In genomic region chr5:14391793-14392192, GRCm38 (mm10) we compare ENCODE assay signal across 22 mouse cellular contexts.
"Had no signal": no experiment of that assay in that cellular context is flagged by ENCODE, and none has a peak within 500 bp of the region (broad histone marks: within the 10 kb centered on the region; RNA-seq: fewer than 3 reads in every experiment).

No protein-coding gene starts in this region.

- H3K9ac ChIP-seq: kidney, embryonic 15.5 days; limb, embryonic 13.5 days; liver, embryonic 12.5 days; liver, embryonic 15.5 days; lung, embryonic 14.5 days; midbrain, embryonic 12.5 days; neural tube, embryonic 13.5 days had no signal

- H3K4me3 ChIP-seq: kidney, embryonic 15.5 days; limb, embryonic 10.5 days; limb, embryonic 13.5 days; liver, embryonic 12.5 days; liver, embryonic 15.5 days; midbrain, embryonic 12.5 days; myocyte; neural tube, embryonic 13.5 days had no signal

- ATAC-seq: intestine, postnatal 0 days; liver, embryonic 12.5 days; midbrain, embryonic 16.5 days had no signal

- H3K4me1 ChIP-seq: kidney, embryonic 15.5 days; limb, embryonic 10.5 days; limb, embryonic 13.5 days; liver, embryonic 12.5 days; liver, embryonic 15.5 days; midbrain, embryonic 12.5 days; neural tube, embryonic 13.5 days had no signal

- H3K9me3 ChIP-seq: kidney, embryonic 15.5 days; limb, embryonic 10.5 days; limb, embryonic 13.5 days; liver, embryonic 12.5 days; liver, embryonic 15.5 days; midbrain, embryonic 12.5 days; neural tube, embryonic 13.5 days had no signal

- H3K36me3 ChIP-seq: kidney, embryonic 15.5 days; limb, embryonic 10.5 days; limb, embryonic 13.5 days; liver, embryonic 12.5 days; liver, embryonic 15.5 days; midbrain, embryonic 12.5 days; neural tube, embryonic 13.5 days had no signal

- DNase-seq: kidney, adult 8-10 months; kidney, postnatal 10 days; kidney, postnatal 36 days; layer of hippocampus, postnatal 36 days; liver; lung, embryonic 14.5 days; lung, postnatal 14 days; retina, postnatal 1 day; right cerebral cortex, postnatal 25 days; thymus, adult 2 months; thymus, postnatal 14 days; thymus, postnatal 4 days had no signal

- H3K27ac ChIP-seq: kidney, embryonic 15.5 days; limb, embryonic 10.5 days; limb, embryonic 13.5 days; liver, embryonic 12.5 days; liver, embryonic 15.5 days; midbrain, embryonic 12.5 days; neural tube, embryonic 13.5 days had no signal

- H3K27me3 ChIP-seq: kidney, embryonic 15.5 days; limb, embryonic 13.5 days; liver, embryonic 12.5 days; liver, embryonic 15.5 days; midbrain, embryonic 12.5 days; neural tube, embryonic 13.5 days had no signal

- H3K4me2 ChIP-seq: kidney, embryonic 15.5 days; limb, embryonic 13.5 days; liver, embryonic 12.5 days; liver, embryonic 15.5 days; lung, embryonic 14.5 days; midbrain, embryonic 12.5 days; neural tube, embryonic 13.5 days had no signal
